Mouse (Mus musculus): ENCODE measurements around the gene Aspg. TPM values are rescaled to one million over a fixed set of nuclear protein-coding genes. Genes with fewer than 3 reads are reported as not detected.

Gene Aspg
- polyA plus RNA-seq, 1 experiment from 2014 or later = 0.25 TPM

GRCm38 (mm10) chr12:112126931-112127635 lies 20.6 kb downstream of the Aspg start:
- WGBS = 59% methylated on average over 14 of the region's 14 CpGs
- no peaks in the 10 kb centered on the region for H3K9me3 ChIP-seq (ENCODE audit: control insufficient read depth, low read length)
- ATAC-seq (ENCODE audit: low FRiP score) (no peak), DNase-seq (ENCODE audit: low spot score, missing footprints) (no peak)
- no peaks in the 10 kb centered on the region for H3K36me3 ChIP-seq (ENCODE audit: control insufficient read depth, insufficient read depth, low read length)
- H3K9ac ChIP-seq (ENCODE audit: low read length) = no peak overlapping the region
- no peaks in the 10 kb centered on the region; the same call in 1 of the 2 replicates for H3K4me1 ChIP-seq (ENCODE audit: control insufficient read depth, insufficient read depth, low read length)
- H3K4me3 ChIP-seq (ENCODE audit: low read depth, low read length) = no peak overlapping the region
- H3K27me3 ChIP-seq (ENCODE audit: control insufficient read depth, insufficient read depth, low read length) = peaks cover 22% of the 10 kb centered on the region
- H3K27ac ChIP-seq (ENCODE audit: low read depth, low read length) = no peak overlapping the region
- H3K4me2 ChIP-seq = no peak overlapping the region

GRCm38 (mm10) chr12:112128526-112128925 lies 22.0 kb downstream of the Aspg start:
- no peak overlapping the region for H3K27ac ChIP-seq (ENCODE audit: low read depth, low read length)

GRCm38 (mm10) chr12:112129300-112129856 lies 22.9 kb downstream of the Aspg start:
- WGBS = 55% methylated on average over 6 of the region's 6 CpGs
- Histone ChIP-seq H3K27ac (ENCODE audit: low read depth, low read length) (no peak overlapping the region), H3K27me3 (ENCODE audit: control insufficient read depth, insufficient read depth, low read length) (peaks cover 28% of the 10 kb centered on the region), H3K4me3 (ENCODE audit: low read depth, low read length) (no peak overlapping the region), H3K4me1 (ENCODE audit: control insufficient read depth, insufficient read depth, low read length) (no peaks in the 10 kb centered on the region; the same call in 1 of the 2 replicates), H3K36me3 (ENCODE audit: control insufficient read depth, insufficient read depth, low read length) (no peaks in the 10 kb centered on the region), H3K9ac (ENCODE audit: low read length) (no peak overlapping the region), H3K4me2 (no peak overlapping the region), H3K9me3 (ENCODE audit: control insufficient read depth, low read length) (no peaks in the 10 kb centered on the region)
- DNase-seq (ENCODE audit: low spot score, missing footprints) = no peak
- ATAC-seq (ENCODE audit: low FRiP score) = no peak

More at GRCm38 (mm10) chr12:112128526-112128925, 22.0 kb downstream of the Aspg start:
- Histone ChIP-seq H3K4me1 (ENCODE audit: control insufficient read depth, insufficient read depth, low read length) (no peaks in the 10 kb centered on the region; the same call in 1 of the 2 replicates), H3K27me3 (ENCODE audit: control insufficient read depth, insufficient read depth, low read length) (peaks cover 28% of the 10 kb centered on the region), H3K36me3 (ENCODE audit: control insufficient read depth, insufficient read depth, low read length) (no peaks in the 10 kb centered on the region), H3K4me3 (ENCODE audit: low read depth, low read length) (no peak overlapping the region), H3K9ac (ENCODE audit: low read length) (no peak overlapping the region), H3K4me2 (no peak overlapping the region), H3K9me3 (ENCODE audit: control insufficient read depth, low read length) (no peaks in the 10 kb centered on the region)
- WGBS = 74% methylated on average over 4 of the region's 4 CpGs
- no peak for ATAC-seq (ENCODE audit: low FRiP score)
- no peak for DNase-seq (ENCODE audit: low spot score, missing footprints)

GRCm38 (mm10) chr12:112130161-112130860 lies 23.8 kb downstream of the Aspg start:
- Histone ChIP-seq H3K4me2 (peak overlapping the region; percentile 93), H3K27ac (ENCODE audit: low read depth, low read length) (no peak overlapping the region), H3K36me3 (ENCODE audit: control insufficient read depth, insufficient read depth, low read length) (no peaks in the 10 kb centered on the region), H3K27me3 (ENCODE audit: control insufficient read depth, insufficient read depth, low read length) (peaks cover 28% of the 10 kb centered on the region), H3K9ac (ENCODE audit: low read length) (peak overlapping the region; percentile 78), H3K9me3 (ENCODE audit: control insufficient read depth, low read length) (no peaks in the 10 kb centered on the region), H3K4me3 (ENCODE audit: low read depth, low read length) (peak overlapping the region; percentile 58), H3K4me1 (ENCODE audit: control insufficient read depth, insufficient read depth, low read length) (no peaks in the 10 kb centered on the region; the same call in 1 of the 2 replicates)
- peak; percentile 83 for ATAC-seq (ENCODE audit: low FRiP score)
- WGBS = under 1% methylated on average over 77 of the region's 79 CpGs
- peak; percentile 94 for DNase-seq (ENCODE audit: low spot score, missing footprints)

GRCm38 (mm10) chr12:112130957-112131356 lies 24.5 kb downstream of the Aspg start:
- Histone ChIP-seq H3K4me3 (ENCODE audit: low read depth, low read length) (peak overlapping the region; percentile 58), H3K9me3 (ENCODE audit: control insufficient read depth, low read length) (no peaks in the 10 kb centered on the region), H3K4me1 (ENCODE audit: control insufficient read depth, insufficient read depth, low read length) (no peaks in the 10 kb centered on the region; the same call in 1 of the 2 replicates), H3K4me2 (peak overlapping the region; percentile 93), H3K27ac (ENCODE audit: low read depth, low read length) (no peak overlapping the region), H3K27me3 (ENCODE audit: control insufficient read depth, insufficient read depth, low read length) (peaks cover 28% of the 10 kb centered on the region), H3K9ac (ENCODE audit: low read length) (peak overlapping the region; percentile 78), H3K36me3 (ENCODE audit: control insufficient read depth, insufficient read depth, low read length) (no peaks in the 10 kb centered on the region)
- ATAC-seq (ENCODE audit: low FRiP score) (peak; percentile 54), DNase-seq (ENCODE audit: low spot score, missing footprints) (no peak)
- 12% methylated on average over 30 of the region's 32 CpGs for WGBS

- 6% methylated on average over 5 of the region's 5 CpGs for WGBS
- Histone ChIP-seq H3K4me3 (ENCODE audit: low read depth, low read length) (no peak overlapping the region), H3K36me3 (ENCODE audit: control insufficient read depth, insufficient read depth, low read length) (no peaks in the 10 kb centered on the region), H3K27me3 (ENCODE audit: control insufficient read depth, insufficient read depth, low read length) (peaks cover 39% of the 10 kb centered on the region), H3K9ac (ENCODE audit: low read length) (no peak overlapping the region), H3K4me1 (ENCODE audit: control insufficient read depth, insufficient read depth, low read length) (peaks cover 9% of the 10 kb centered on the region; the same call in 1 of the 2 replicates), H3K27ac (ENCODE audit: low read depth, low read length) (no peak overlapping the region), H3K9me3 (ENCODE audit: control insufficient read depth, low read length) (no peaks in the 10 kb centered on the region), H3K4me2 (no peak overlapping the region)
- ATAC-seq (ENCODE audit: low FRiP score) = no peak; the same call in 1 of the 2 replicates
- peak; percentile 90 for DNase-seq (ENCODE audit: low spot score, missing footprints)
Observed at GRCm38 (mm10) chr12:112140231-112140630, 33.8 kb downstream of the Aspg start.

GRCm38 (mm10) chr12:112140745-112141144 lies 34.3 kb downstream of the Aspg start:
- no peak for ATAC-seq (ENCODE audit: low FRiP score)
- 54% methylated on average over 7 of the region's 7 CpGs for WGBS

GRCm38 (mm10) chr12:112141300-112141699 lies 34.8 kb downstream of the Aspg start:
- 4% methylated on average over 6 of the region's 6 CpGs for WGBS
- DNase-seq (ENCODE audit: low spot score, missing footprints) = peak; percentile 93

More at GRCm38 (mm10) chr12:112140745-112141144, 34.3 kb downstream of the Aspg start:
- peaks cover 13% of the 10 kb centered on the region for H3K4me1 ChIP-seq (ENCODE audit: control insufficient read depth, insufficient read depth, low read length)
- no peak overlapping the region for H3K4me3 ChIP-seq (ENCODE audit: low read depth, low read length)
- no peaks in the 10 kb centered on the region for H3K9me3 ChIP-seq (ENCODE audit: control insufficient read depth, low read length)
- no peak overlapping the region for H3K4me2 ChIP-seq
- peaks cover 39% of the 10 kb centered on the region for H3K27me3 ChIP-seq (ENCODE audit: control insufficient read depth, insufficient read depth, low read length)
- no peak overlapping the region for H3K27ac ChIP-seq (ENCODE audit: low read depth, low read length)
- no peak overlapping the region for H3K9ac ChIP-seq (ENCODE audit: low read length)
- peak; percentile 73 for DNase-seq (ENCODE audit: low spot score, missing footprints)
- no peaks in the 10 kb centered on the region for H3K36me3 ChIP-seq (ENCODE audit: control insufficient read depth, insufficient read depth, low read length)

More at GRCm38 (mm10) chr12:112141300-112141699, 34.8 kb downstream of the Aspg start:
- Histone ChIP-seq H3K4me1 (ENCODE audit: control insufficient read depth, insufficient read depth, low read length) (peaks cover 18% of the 10 kb centered on the region), H3K4me2 (no peak overlapping the region), H3K36me3 (ENCODE audit: control insufficient read depth, insufficient read depth, low read length) (no peaks in the 10 kb centered on the region), H3K9me3 (ENCODE audit: control insufficient read depth, low read length) (no peaks in the 10 kb centered on the region), H3K4me3 (ENCODE audit: low read depth, low read length) (no peak overlapping the region), H3K27ac (ENCODE audit: low read depth, low read length) (no peak overlapping the region), H3K27me3 (ENCODE audit: control insufficient read depth, insufficient read depth, low read length) (peaks cover 42% of the 10 kb centered on the region), H3K9ac (ENCODE audit: low read length) (no peak overlapping the region)
- ATAC-seq (ENCODE audit: low FRiP score) = no peak
